Comparison of ENCODE assay signal across 9 mouse cellular contexts in genomic region chr2:90848331-90848730, GRCm38 (mm10). TPM values are rescaled to one million over a fixed set of nuclear protein-coding genes. Genes with fewer than 3 reads are reported as not detected.
DNase-seq lines count a peak whose midpoint lies in the region; ATAC-seq lines count a peak whose summit lies in the region.
"Had no signal": no experiment of that assay in that cellular context is flagged by ENCODE, and none has a peak within 500 bp of the region (broad histone marks: within the 10 kb centered on the region; RNA-seq: fewer than 3 reads in every experiment).

No protein-coding gene starts in this region.

- no peaks in the 10 kb centered on the region for H3K9me3 ChIP-seq in kidney, embryonic 15.5 days (replicated peaks)
- no peaks in the 10 kb centered on the region for H3K9me3 ChIP-seq in forebrain, embryonic 10.5 days
- no peaks in the 10 kb centered on the region for H3K9me3 ChIP-seq in limb, embryonic 11.5 days (ENCODE audit: control insufficient read depth, low read length)
- no peaks in the 10 kb centered on the region for H3K9me3 ChIP-seq in neural tube, embryonic 12.5 days

- peak overlapping the region; percentile 69 for H3K4me2 ChIP-seq in kidney, embryonic 15.5 days
- H3K4me2 ChIP-seq in limb, embryonic 11.5 days (ENCODE audit: low read depth, severe bottlenecking) = peak overlapping the region; percentile 57
- H3K4me2 ChIP-seq in neural tube, embryonic 12.5 days (replicated peaks) = peak overlapping the region; percentile 62

- no peak overlapping the region for H3K27ac ChIP-seq in kidney, embryonic 15.5 days
- no peak overlapping the region for H3K27ac ChIP-seq in forebrain, embryonic 10.5 days
- H3K27ac ChIP-seq in limb, embryonic 11.5 days (replicated peaks; ENCODE audit: low read depth, low read length) = no peak overlapping the region
- H3K27ac ChIP-seq in neural tube, embryonic 12.5 days = no peak overlapping the region

- H3K27me3 ChIP-seq in kidney, embryonic 15.5 days = no peaks in the 10 kb centered on the region
- no peaks in the 10 kb centered on the region for H3K27me3 ChIP-seq in forebrain, embryonic 10.5 days (ENCODE audit: poor library complexity, severe bottlenecking)
- no peaks in the 10 kb centered on the region for H3K27me3 ChIP-seq in limb, embryonic 11.5 days (ENCODE audit: control insufficient read depth, insufficient read depth, low read length)
- no peaks in the 10 kb centered on the region for H3K27me3 ChIP-seq in neural tube, embryonic 12.5 days (replicated peaks)

- intact Hi-C loops in left cerebral cortex, postnatal 14 days (cut with DNase I) = loop anchor here (5.0 kb wide), 1 partner anchor 66 kb away; the partner anchor contains the start of gene Agbl2

- H3K9ac ChIP-seq in kidney, embryonic 15.5 days = peak overlapping the region; percentile 92
- no peak overlapping the region for H3K9ac ChIP-seq in limb, embryonic 11.5 days (ENCODE audit: low read length)
- peak overlapping the region; percentile 90; the same call in 1 of the 2 replicates for H3K9ac ChIP-seq in neural tube, embryonic 12.5 days

- WGBS in kidney, embryonic 15.5 days = 92% methylated on average over 5 of the region's 5 CpGs
- WGBS in forebrain, embryonic 10.5 days = 93% methylated on average over 5 of the region's 5 CpGs
- 92% methylated on average over 5 of the region's 5 CpGs for WGBS in limb, embryonic 11.5 days
- 92% methylated on average over 5 of the region's 5 CpGs for WGBS in neural tube, embryonic 12.5 days

- peak overlapping the region; percentile 81 for H3K4me3 ChIP-seq in kidney, embryonic 15.5 days (replicated peaks)
- H3K4me3 ChIP-seq in forebrain, embryonic 10.5 days = peak overlapping the region; percentile 94
- H3K4me3 ChIP-seq in limb, embryonic 11.5 days (ENCODE audit: low read depth, low read length) = peak overlapping the region; percentile 86
- peak overlapping the region; percentile 85; the same call in 1 of the 2 replicates for H3K4me3 ChIP-seq in neural tube, embryonic 12.5 days

- H3K36me3 ChIP-seq in kidney, embryonic 15.5 days = peaks cover 39% of the 10 kb centered on the region
- peaks cover 42% of the 10 kb centered on the region for H3K36me3 ChIP-seq in forebrain, embryonic 10.5 days (replicated peaks)
- H3K36me3 ChIP-seq in limb, embryonic 11.5 days (ENCODE audit: control insufficient read depth, insufficient read depth, low read length) = peaks cover 6% of the 10 kb centered on the region; the same call in 1 of the 2 replicates
- H3K36me3 ChIP-seq in neural tube, embryonic 12.5 days = peaks cover 32% of the 10 kb centered on the region

- peaks cover 19% of the 10 kb centered on the region for H3K4me1 ChIP-seq in kidney, embryonic 15.5 days
- peaks cover 23% of the 10 kb centered on the region for H3K4me1 ChIP-seq in forebrain, embryonic 10.5 days
- no peaks in the 10 kb centered on the region for H3K4me1 ChIP-seq in limb, embryonic 11.5 days (ENCODE audit: control insufficient read depth, insufficient read depth, low read length)
- H3K4me1 ChIP-seq in neural tube, embryonic 12.5 days = peaks cover 14% of the 10 kb centered on the region

- no peak for ATAC-seq in kidney, embryonic 15.5 days (replicated peaks; ENCODE audit: low FRiP score)
- no peak for ATAC-seq in limb, embryonic 11.5 days (ENCODE audit: insufficient number of reproducible peaks, low FRiP score, low TSS enrichment, low read depth)
- ATAC-seq in neural tube, embryonic 12.5 days (ENCODE audit: low FRiP score, low read depth) = no peak

- DNase-seq in kidney, adult 11 months = no peak
- no peak for DNase-seq in forebrain, embryonic 10.5 days (ENCODE audit: extremely low spot score, low spot score)
- DNase-seq in limb, embryonic 11.5 days (ENCODE audit: low spot score) = no peak
- DNase-seq in thymus, adult 18-20 months = no peak
- no peak for DNase-seq in natural killer cell, adult 2 months (ENCODE audit: low spot score in 2 of 2)
- no peak for DNase-seq in left cerebral cortex, postnatal 14 days (ENCODE audit: low spot score in 2 of 2)

RNA-seq across cellular contexts. Expression of gene Mtch2, which starts 1.4 kb away (rescaled TPM):
- polyA plus RNA-seq in kidney, embryonic 15.5 days (2015; fragmentation: Nextera tagmentation; extraction: Ambion mirVana) = 208 and 225 TPM in 2 replicates
- 245 and 249 TPM in 2 replicates for polyA plus RNA-seq in forebrain, embryonic 10.5 days (2016; fragmentation: Nextera tagmentation; extraction: Ambion mirVana)
- polyA plus RNA-seq in limb, embryonic 11.5 days (2014; fragmentation: Nextera tagmentation; extraction: Ambion mirVana) = 220 and 227 TPM in 2 replicates
- 216 and 237 TPM in 2 replicates for polyA plus RNA-seq in neural tube, embryonic 12.5 days (2016; fragmentation: Nextera tagmentation; extraction: Ambion mirVana)
- total RNA-seq in left cerebral cortex, postnatal 14 days (2021) = 100 to 1,000 TPM; 129 to 134 TPM

RNA-seq across cellular contexts. Expression of gene C1qtnf4, which starts 37.3 kb away (rescaled TPM):
- 9.0 and 9.2 TPM in 2 replicates for polyA plus RNA-seq in kidney, embryonic 15.5 days (2015; fragmentation: Nextera tagmentation; extraction: Ambion mirVana)
- polyA plus RNA-seq in forebrain, embryonic 10.5 days (2016; fragmentation: Nextera tagmentation; extraction: Ambion mirVana) = 3.1 and 3.4 TPM in 2 replicates
- polyA plus RNA-seq in limb, embryonic 11.5 days (2014; fragmentation: Nextera tagmentation; extraction: Ambion mirVana) = 9.2 and 10.2 TPM in 2 replicates
- polyA plus RNA-seq in neural tube, embryonic 12.5 days (2016; fragmentation: Nextera tagmentation; extraction: Ambion mirVana) = 62.3 and 74.0 TPM in 2 replicates
- 100 to 1,000 TPM; 261 to 310 TPM for total RNA-seq in left cerebral cortex, postnatal 14 days (2021)
- total RNA-seq: neutrophil, adult 5-6 weeks had no signal

RNA-seq across cellular contexts. Expression of gene Kbtbd4, which starts 56.2 kb away (rescaled TPM):
- 39.2 and 42.4 TPM in 2 replicates for polyA plus RNA-seq in kidney, embryonic 15.5 days (2015; fragmentation: Nextera tagmentation; extraction: Ambion mirVana)
- polyA plus RNA-seq in forebrain, embryonic 10.5 days (2016; fragmentation: Nextera tagmentation; extraction: Ambion mirVana) = 59.1 and 61.4 TPM in 2 replicates
- 47.5 and 53.7 TPM in 2 replicates for polyA plus RNA-seq in limb, embryonic 11.5 days (2014; fragmentation: Nextera tagmentation; extraction: Ambion mirVana)
- polyA plus RNA-seq in neural tube, embryonic 12.5 days (2016; fragmentation: Nextera tagmentation; extraction: Ambion mirVana) = 46.8 and 48.2 TPM in 2 replicates
- 10 to 100 TPM; 33.1 to 35.0 TPM for total RNA-seq in left cerebral cortex, postnatal 14 days (2021)

RNA-seq across cellular contexts. Expression of gene Ndufs3, which starts 56.3 kb away (rescaled TPM):
- 232 and 236 TPM in 2 replicates for polyA plus RNA-seq in kidney, embryonic 15.5 days (2015; fragmentation: Nextera tagmentation; extraction: Ambion mirVana)
- polyA plus RNA-seq in forebrain, embryonic 10.5 days (2016; fragmentation: Nextera tagmentation; extraction: Ambion mirVana) = 201 and 203 TPM in 2 replicates
- 206 and 229 TPM in 2 replicates for polyA plus RNA-seq in limb, embryonic 11.5 days (2014; fragmentation: Nextera tagmentation; extraction: Ambion mirVana)
- polyA plus RNA-seq in neural tube, embryonic 12.5 days (2016; fragmentation: Nextera tagmentation; extraction: Ambion mirVana) = 195 and 205 TPM in 2 replicates
- 100 to 1,000 TPM; 224 to 244 TPM for total RNA-seq in left cerebral cortex, postnatal 14 days (2021)
